Mouse (Mus musculus): ENCODE measurements around the gene Gm527.

Gm527 gene

GRCm38 (mm10) chr12:64917578-64918471, at the start of gene Gm527:
TSS of gene Gm527 (plus strand) at chr12:64917906.
- peak; percentile 92 for DNase-seq (ENCODE audit: low spot score)

DNA sequence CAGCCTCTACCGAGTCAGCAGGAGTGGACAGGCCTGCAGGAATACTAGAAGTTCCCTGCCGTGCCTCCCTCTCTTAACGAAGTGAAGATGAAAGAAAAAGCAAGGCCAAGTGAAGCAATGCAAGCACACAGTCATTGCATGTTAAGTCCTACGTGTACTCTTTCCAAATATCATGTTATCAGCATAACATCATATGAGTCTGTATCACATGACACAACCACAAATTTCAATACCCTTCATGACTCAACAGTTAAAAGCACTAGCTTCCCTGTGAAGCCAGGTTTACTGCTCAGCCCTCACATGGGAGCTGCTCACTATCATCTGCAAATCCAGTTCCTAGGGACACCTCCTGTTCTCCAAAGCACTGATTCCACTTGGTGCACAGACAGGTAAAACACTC, 46.6 kb upstream of the Gm527 start:
- no peak for DNase-seq (ENCODE audit: low spot score)

DNA sequence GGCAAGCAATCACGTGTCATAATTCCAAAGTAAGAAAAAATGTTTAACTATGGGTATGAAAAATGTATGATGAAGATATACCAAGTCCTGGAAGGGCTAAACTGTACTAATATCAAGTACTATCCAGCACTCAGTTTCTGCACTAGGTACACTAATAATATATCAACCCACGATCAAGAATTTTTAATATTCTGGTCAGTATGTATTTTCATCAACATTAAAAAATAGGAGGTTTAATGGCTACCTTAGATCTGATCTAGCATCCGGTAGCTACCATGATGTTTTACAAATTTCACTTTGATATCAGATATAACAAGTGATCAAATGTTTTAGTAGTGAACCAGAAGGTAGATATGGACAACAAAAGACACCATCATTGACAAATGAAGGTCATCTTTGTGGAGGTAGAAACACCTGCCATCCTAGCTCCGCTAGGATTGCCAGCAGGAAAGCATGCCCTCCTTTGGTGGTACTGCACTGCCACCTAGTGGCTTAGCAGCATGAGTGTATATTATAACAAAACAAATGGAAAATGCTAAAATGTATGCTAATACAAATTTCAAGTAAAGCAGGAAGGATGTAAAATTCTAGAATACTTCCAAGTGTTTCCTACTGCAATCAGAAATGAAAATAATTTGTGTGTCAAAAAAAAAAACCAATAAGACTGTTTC, 20.5 kb upstream of the Gm527 start:
- DNase-seq (ENCODE audit: low spot score): peak; percentile 59

- peak; percentile 32 for DNase-seq (ENCODE audit: low spot score)
Measured at GRCm38 (mm10) chr12:64902506-64902905, 15.2 kb upstream of the Gm527 start.

GRCm38 (mm10) chr12:64903186-64903585, 14.5 kb upstream of the Gm527 start:
- DNase-seq (ENCODE audit: low spot score): no peak

DNA sequence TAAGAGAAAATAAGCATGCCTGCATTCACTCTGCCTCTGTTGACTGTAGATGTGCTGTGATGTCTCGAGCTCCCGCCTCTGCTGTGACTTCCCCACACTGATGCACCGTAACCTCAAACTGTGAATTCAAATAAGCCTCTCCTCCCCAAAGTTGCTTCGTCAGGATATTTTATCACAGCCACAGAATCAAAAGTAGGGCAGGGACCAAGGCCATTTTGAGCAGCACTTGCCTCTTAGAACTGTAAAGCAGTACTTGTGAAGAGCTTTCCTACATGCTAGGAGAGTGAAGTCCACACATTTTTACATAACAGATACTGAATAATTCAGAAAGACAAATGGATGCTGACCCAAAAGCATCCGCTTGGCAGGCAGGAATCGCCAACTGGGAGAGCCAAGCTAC, 4.7 kb upstream of the Gm527 start:
- no peak for DNase-seq (ENCODE audit: low spot score)

DNA sequence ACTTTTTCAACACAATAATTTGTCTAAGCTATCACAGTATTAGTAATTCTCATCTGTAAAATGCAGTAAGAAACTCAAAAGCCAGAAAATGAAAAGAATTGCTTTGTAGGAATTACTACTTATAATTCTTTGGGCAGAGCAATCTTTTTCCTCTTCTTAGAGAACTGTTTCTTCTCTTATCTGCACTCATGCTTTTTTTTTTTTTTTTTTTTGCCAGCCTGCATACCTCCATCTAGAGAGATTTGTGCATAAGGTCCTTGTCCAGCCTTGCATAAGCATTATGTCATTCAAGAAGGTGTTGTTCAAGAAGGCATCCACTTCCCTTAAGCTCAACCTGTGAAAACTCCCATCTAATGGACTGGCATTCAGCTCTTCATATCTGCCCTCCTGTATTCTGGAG, 971 bp upstream of the Gm527 start:
- DNase-seq (ENCODE audit: low spot score): no peak

- no peak for DNase-seq (ENCODE audit: low spot score)
Measured at GRCm38 (mm10) chr12:64937493-64937892, 19.8 kb downstream of the Gm527 start.

GRCm38 (mm10) chr12:64964560-64964959, 46.9 kb downstream of the Gm527 start:
- DNase-seq (ENCODE audit: low spot score): no peak

- DNase-seq (ENCODE audit: low spot score): peak; percentile 97
Measured at GRCm38 (mm10) chr12:64965124-64966026, 47.7 kb downstream of the Gm527 start, which contains the start of the genes Klhl28 and Togaram1. TSS of gene Klhl28 (minus strand) at chr12:64965534. TSS of gene Togaram1 (plus strand) at chr12:64965804.

- DNase-seq (ENCODE audit: low spot score): peak; percentile 46
Measured at GRCm38 (mm10) chr12:64966101-64966631, 48.5 kb downstream of the Gm527 start.

DNA sequence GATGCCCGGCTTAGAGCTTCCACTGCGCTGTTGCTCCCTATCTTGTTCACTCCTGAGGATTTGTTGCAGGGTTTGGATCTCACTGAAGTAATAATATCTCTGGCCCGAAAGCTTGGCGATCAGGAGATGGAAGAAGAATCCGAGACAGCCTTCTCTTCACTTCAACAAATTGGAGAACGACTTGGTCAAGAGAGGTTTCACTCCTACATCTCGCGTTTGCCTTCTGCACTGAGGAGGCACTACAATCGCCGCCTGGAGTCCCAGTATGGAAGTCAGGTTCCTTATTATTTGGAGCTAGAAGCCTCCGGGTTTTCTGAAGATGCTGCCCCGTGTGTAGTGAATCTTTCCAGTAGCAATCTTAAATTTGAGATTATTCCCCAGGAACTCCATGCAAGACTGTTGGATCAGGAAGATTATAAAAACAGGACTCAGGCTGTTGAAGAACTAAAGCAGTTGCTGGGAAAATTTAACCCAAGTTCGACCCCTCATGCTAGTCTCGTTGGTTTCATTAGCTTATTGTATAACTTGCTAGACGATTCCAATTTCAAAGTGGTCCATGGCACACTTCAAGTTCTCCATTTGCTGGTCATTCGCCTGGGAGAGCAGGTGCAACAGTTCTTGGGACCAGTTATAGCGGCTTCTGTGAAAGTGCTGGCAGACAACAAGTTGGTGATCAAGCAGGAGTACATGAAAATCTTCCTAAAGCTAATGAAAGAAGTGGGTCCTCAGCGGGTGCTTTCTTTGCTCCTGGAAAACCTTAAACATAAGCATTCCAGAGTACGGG, 49.1 kb downstream of the Gm527 start:
- no peak for DNase-seq (ENCODE audit: low spot score)

GRCm38 (mm10) chr12:64967470-64967869, 49.8 kb downstream of the Gm527 start:
- DNase-seq (ENCODE audit: low spot score): no peak

DNA sequence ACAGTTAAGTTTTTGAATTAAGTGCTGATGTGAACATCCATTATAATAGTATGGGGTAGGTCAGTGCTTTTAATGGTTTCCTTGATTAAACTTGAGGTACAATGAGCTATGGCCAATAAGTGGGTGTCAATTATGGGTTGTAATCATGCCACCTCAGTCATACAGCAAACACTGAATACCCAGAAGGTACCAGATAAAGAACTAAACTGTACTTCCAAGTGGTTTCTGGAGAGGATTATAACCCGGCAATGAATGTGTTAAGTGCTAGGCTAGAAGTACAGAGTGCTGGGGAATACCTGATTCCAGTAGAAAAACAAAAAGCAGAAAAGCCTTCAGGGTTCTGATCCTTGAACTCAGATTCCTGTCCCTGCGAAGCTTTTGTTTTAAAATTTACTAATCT, 50.4 kb downstream of the Gm527 start:
- DNase-seq (ENCODE audit: low spot score): no peak

DNA sequence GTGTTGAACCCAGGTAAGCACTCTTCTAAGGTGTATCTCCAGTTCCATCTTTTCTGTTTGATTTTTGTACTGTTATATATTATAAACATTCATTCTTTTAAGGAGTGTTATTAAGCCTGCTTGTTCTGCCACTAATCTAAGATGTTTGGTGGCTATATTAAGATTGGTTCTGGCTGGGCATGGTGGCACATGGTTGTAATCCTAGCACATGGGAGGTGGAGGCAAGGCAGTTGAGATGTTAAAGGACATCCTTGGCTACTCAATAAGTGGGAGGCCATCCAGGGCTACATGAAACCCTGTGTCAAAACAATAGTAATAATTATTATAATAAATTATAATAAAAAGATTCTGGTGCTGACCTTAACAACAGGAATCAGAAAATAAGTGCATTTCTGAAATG, 53.7 kb downstream of the Gm527 start:
- no peak for DNase-seq (ENCODE audit: low spot score)

DNA sequence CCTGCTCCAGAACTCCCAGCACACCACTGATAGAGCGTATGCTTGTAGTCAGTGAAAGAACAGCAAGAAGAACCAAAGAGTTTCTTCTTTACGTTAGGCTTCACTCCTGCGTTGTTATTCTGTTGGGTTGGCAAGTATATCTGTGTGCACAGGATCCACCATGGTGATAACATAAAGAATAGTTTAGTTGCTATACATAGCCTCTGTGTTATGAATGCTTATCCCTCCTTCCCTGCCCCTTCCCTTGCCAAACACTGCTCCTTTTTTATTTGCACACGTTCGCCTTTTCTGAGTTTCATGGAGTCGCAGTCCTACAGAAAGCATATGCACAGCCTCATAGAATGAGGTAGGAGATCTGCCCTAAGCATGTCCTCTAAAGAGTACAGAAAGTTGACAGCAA, 54.4 kb downstream of the Gm527 start:
- no peak for DNase-seq (ENCODE audit: low spot score)

All from urinary bladder, postnatal 25 days (tissue).